8 mouse cellular contexts compared by ENCODE assay signal in genomic region chr16:18686916-18687315, GRCm38 (mm10). TPM values are rescaled to one million over a fixed set of nuclear protein-coding genes. Genes with fewer than 3 reads are reported as not detected.
DNase-seq lines count a peak whose midpoint lies in the region; ATAC-seq and TF ChIP-seq lines count a peak whose summit lies in the region.

No protein-coding gene starts in this region.

- ATAC-seq in G1E (ENCODE audit: extremely low read depth, insufficient number of reproducible peaks, low FRiP score, poor library complexity, severe bottlenecking): no peak
- peak; percentile 96 for ATAC-seq in forebrain, embryonic 16.5 days
- ATAC-seq in neural tube, embryonic 15.5 days (ENCODE audit: low FRiP score): peak; percentile 88

- H3K4me2 ChIP-seq in forebrain, embryonic 16.5 days (ENCODE audit: low read length): peak overlapping the region; percentile 48
- H3K4me2 ChIP-seq in neural tube, embryonic 15.5 days: peak overlapping the region; percentile 56

- peaks cover 33% of the 10 kb centered on the region for H3K27me3 ChIP-seq in G1E (ENCODE audit: insufficient read depth, low read length)
- H3K27me3 ChIP-seq in forebrain, embryonic 16.5 days (replicated peaks; ENCODE audit: control insufficient read depth, insufficient read depth, low read length): no peaks in the 10 kb centered on the region
- no peaks in the 10 kb centered on the region for H3K27me3 ChIP-seq in neural tube, embryonic 15.5 days (replicated peaks)

- no peaks in the 10 kb centered on the region for H3K9me3 ChIP-seq in G1E (replicated peaks)
- no peaks in the 10 kb centered on the region for H3K9me3 ChIP-seq in forebrain, embryonic 16.5 days (ENCODE audit: control insufficient read depth, low read length)
- H3K9me3 ChIP-seq in neural tube, embryonic 15.5 days (replicated peaks): no peaks in the 10 kb centered on the region

- H3K27ac ChIP-seq in forebrain, embryonic 16.5 days (ENCODE audit: low read length): no peak overlapping the region
- H3K27ac ChIP-seq in neural tube, embryonic 15.5 days (replicated peaks): no peak overlapping the region; the same call in 1 of the 2 replicates

- DNase-seq in G1E (ENCODE audit: low spot score): peak; percentile 30
- DNase-seq in cerebellum, adult 11 months: peak; percentile 87
- DNase-seq in heart, postnatal 25 days (ENCODE audit: low spot score): peak; percentile 84
- DNase-seq in layer of hippocampus, adult 18-20 months (ENCODE audit: low spot score in 2 of 2): peak; percentile 48 to 71
- peak; percentile 91 to 95 for DNase-seq in lung, adult 18-20 months
- peak; percentile 80 for DNase-seq in testis, postnatal 10 days (ENCODE audit: low spot score)

- TF ChIP-seq CTCF in G1E (IDR thresholded peaks at IDR 0.05; ENCODE audit: low read depth, low read length): no peak

- H3K4me1 ChIP-seq in G1E (ENCODE audit: insufficient read depth, low read depth, low read length): peaks cover 7% of the 10 kb centered on the region
- H3K4me1 ChIP-seq in forebrain, embryonic 16.5 days (replicated peaks; ENCODE audit: control insufficient read depth, insufficient read depth, low read length): peaks cover 8% of the 10 kb centered on the region
- H3K4me1 ChIP-seq in neural tube, embryonic 15.5 days: peaks cover 10% of the 10 kb centered on the region

- no peaks in the 10 kb centered on the region for H3K36me3 ChIP-seq in G1E (replicated peaks)
- no peaks in the 10 kb centered on the region for H3K36me3 ChIP-seq in forebrain, embryonic 16.5 days (ENCODE audit: control insufficient read depth, insufficient read depth)
- H3K36me3 ChIP-seq in neural tube, embryonic 15.5 days: no peaks in the 10 kb centered on the region

- peak overlapping the region; percentile 27; the same call in 1 of the 2 replicates for H3K4me3 ChIP-seq in G1E (ENCODE audit: low read depth, low read length)
- peak overlapping the region; percentile 19; the same call in 1 of the 2 replicates for H3K4me3 ChIP-seq in forebrain, embryonic 16.5 days (replicated peaks; ENCODE audit: low read length)
- H3K4me3 ChIP-seq in neural tube, embryonic 15.5 days (replicated peaks): peak overlapping the region; percentile 23

- H3K9ac ChIP-seq in forebrain, embryonic 16.5 days (replicated peaks; ENCODE audit: low read depth, low read length): peak overlapping the region; percentile 46; the same call in 1 of the 2 replicates
- 0 out of 2 replicates have a peak overlapping the region, but pooled peaks have one; percentile 17 for H3K9ac ChIP-seq in neural tube, embryonic 15.5 days (replicated peaks)

- intact Hi-C loops in heart, postnatal 25 days (cut with DNase I): no loop called here

- WGBS in forebrain, embryonic 16.5 days: 1% methylated on average over 16 of the region's 17 CpGs
- under 1% methylated on average over 16 of the region's 17 CpGs for whole genome bisulfite sequencing in neural tube, embryonic 15.5 days

RNA-seq across cellular contexts. Expression of gene Sept5, which starts 57.2 kb away (rescaled TPM):
- not detected in 2 replicates for total RNA-seq in G1E (2014; fragmentation: Nextera tagmentation)
- 0.05 TPM in 1 of 2 replicates, not detected in the other for total RNA-seq in G1E (2017)
- polyA plus RNA-seq in G1E (2012): not detected in 2 replicates
- polyA plus RNA-seq in forebrain, embryonic 16.5 days (2015; fragmentation: Nextera tagmentation; extraction: Ambion mirVana): 216 and 228 TPM in 2 replicates
- 1 to 10 TPM; 3.9 to 4.6 TPM for total RNA-seq in heart, postnatal 25 days (2021)
- 100 to 1,000 TPM; 549 to 589 TPM for total RNA-seq in layer of hippocampus, adult 18-20 months (2021)
- polyA plus RNA-seq in neural tube, embryonic 15.5 days (2015; fragmentation: Nextera tagmentation; extraction: Ambion mirVana): 185 and 216 TPM in 2 replicates

Comparison
In these comparisons a context has a peak if more than half of its experiments do, and no peak if none do; other contexts are left out.
1. DNase-seq: peak in every context shown above with its lines; median percentile 93 in lung, adult 18-20 months; 87 in cerebellum, adult 11 months; 84 in heart, postnatal 25 days; 80 in testis, postnatal 10 days; 60 in layer of hippocampus, adult 18-20 months; 30 in G1E.
2. RNA of gene Sept5, which starts 57.2 kb away (total RNA-seq): 549 to 589 TPM in layer of hippocampus, adult 18-20 months; 3.9 to 4.6 TPM in heart, postnatal 25 days and 0.05 TPM in G1E; every median in the first group is over 10 times any median in the second.
3. Peak in every context shown above with its lines, with median percentiles within 50 percentile points of each other: H3K4me3 ChIP-seq.